In the genomic region with DNA sequence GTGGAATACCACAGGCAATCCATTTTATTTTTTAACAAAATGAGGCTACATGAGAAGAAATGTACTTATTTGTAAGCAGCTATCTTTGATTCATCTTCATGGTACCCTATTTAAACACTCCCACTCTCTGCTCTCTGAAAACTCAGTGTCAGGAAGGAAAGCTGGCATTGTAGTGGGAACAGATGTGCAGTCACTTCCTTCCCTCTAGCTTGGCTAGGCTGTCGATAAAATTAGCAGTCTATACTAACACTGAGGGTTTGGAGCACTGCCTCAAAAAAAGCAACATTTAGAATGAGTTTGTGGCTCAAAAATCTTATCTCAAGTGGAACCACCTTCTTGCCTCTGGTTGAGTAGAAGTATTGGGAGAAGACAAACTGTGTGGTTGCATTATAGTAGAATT, we compare ENCODE assay signal across 19 mouse cellular contexts.
A peak's percentile ranks its signal among the peaks of the same experiment; 100 is the strongest.
DNase-seq lines count a peak whose midpoint lies in the region; ATAC-seq and TF ChIP-seq lines count a peak whose summit lies in the region.
"Had no signal": no experiment of that assay in that cellular context is flagged by ENCODE, and none has a peak within 500 bp of the region (broad histone marks: within the 10 kb centered on the region; RNA-seq: fewer than 3 reads in every experiment).

No protein-coding gene starts in this region.

- DNase-seq in midbrain, postnatal 0 days (ENCODE audit: low spot score), result peak; percentile 9
- DNase-seq in midbrain, embryonic 11.5 days (ENCODE audit: low spot score, missing footprints), result no peak
- peak; percentile 65 for DNase-seq in layer of hippocampus, adult 9-11 months
- peak; percentile 44 for DNase-seq in right cerebral cortex, postnatal 25 days
- no peak for DNase-seq in B cell, adult 2 months
- DNase-seq in gastrocnemius, postnatal 25 days, result no peak
- DNase-seq: adrenal gland, postnatal 36 days; cerebellum, adult 9-10 months; heart, postnatal 4 days; kidney, adult 11 months; liver; liver, postnatal 0 days; lung, postnatal 36 days; thymus, postnatal 25 days had no signal

- no peak overlapping the region for H3K9ac ChIP-seq in forebrain, embryonic 16.5 days (replicated peaks; ENCODE audit: low read depth, low read length)
- H3K9ac ChIP-seq in forebrain, embryonic 15.5 days (replicated peaks), result no peak overlapping the region
- no peak overlapping the region for H3K9ac ChIP-seq in midbrain, postnatal 0 days (replicated peaks; ENCODE audit: low read length, poor library complexity, severe bottlenecking)
- no peak overlapping the region for H3K9ac ChIP-seq in midbrain, embryonic 11.5 days (ENCODE audit: low read length)
- H3K9ac ChIP-seq: liver, postnatal 0 days had no signal

- no peak overlapping the region for H3K4me3 ChIP-seq in forebrain, embryonic 16.5 days (replicated peaks; ENCODE audit: low read length)
- no peak overlapping the region for H3K4me3 ChIP-seq in forebrain, embryonic 15.5 days
- no peak overlapping the region for H3K4me3 ChIP-seq in midbrain, postnatal 0 days (ENCODE audit: low read depth, low read length)
- H3K4me3 ChIP-seq in midbrain, embryonic 11.5 days (ENCODE audit: low read depth, low read length), result no peak overlapping the region
- H3K4me3 ChIP-seq: midbrain, embryonic 10.5 days had no signal

- no peaks in the 10 kb centered on the region for H3K36me3 ChIP-seq in forebrain, embryonic 16.5 days (ENCODE audit: control insufficient read depth, insufficient read depth)
- H3K36me3 ChIP-seq in forebrain, embryonic 15.5 days, result no peaks in the 10 kb centered on the region
- no peaks in the 10 kb centered on the region for H3K36me3 ChIP-seq in midbrain, postnatal 0 days (ENCODE audit: insufficient read depth, low read length)
- no peaks in the 10 kb centered on the region for H3K36me3 ChIP-seq in midbrain, embryonic 11.5 days (ENCODE audit: control insufficient read depth, insufficient read depth, low read length)
- H3K36me3 ChIP-seq: midbrain, embryonic 10.5 days had no signal

- H3K4me2 ChIP-seq in forebrain, embryonic 16.5 days (ENCODE audit: low read length), result no peak overlapping the region
- no peak overlapping the region for H3K4me2 ChIP-seq in forebrain, embryonic 15.5 days (replicated peaks)
- H3K4me2 ChIP-seq in midbrain, postnatal 0 days (ENCODE audit: low read depth, low read length, poor library complexity, severe bottlenecking), result no peak overlapping the region
- no peak overlapping the region for H3K4me2 ChIP-seq in midbrain, embryonic 11.5 days

- no peaks in the 10 kb centered on the region for H3K27me3 ChIP-seq in forebrain, embryonic 16.5 days (replicated peaks; ENCODE audit: control insufficient read depth, insufficient read depth, low read length)
- no peaks in the 10 kb centered on the region for H3K27me3 ChIP-seq in forebrain, embryonic 15.5 days
- H3K27me3 ChIP-seq in midbrain, postnatal 0 days (ENCODE audit: insufficient read depth, low read length), result no peaks in the 10 kb centered on the region
- no peaks in the 10 kb centered on the region for H3K27me3 ChIP-seq in midbrain, embryonic 11.5 days (ENCODE audit: control insufficient read depth, insufficient read depth, low read length)

- TF ChIP-seq CTCF in midbrain, postnatal 0 days (IDR thresholded peaks at IDR 0.05), result no peak

- H3K9me3 ChIP-seq in forebrain, embryonic 16.5 days (ENCODE audit: control insufficient read depth, low read length), result no peaks in the 10 kb centered on the region
- H3K9me3 ChIP-seq in forebrain, embryonic 15.5 days, result no peaks in the 10 kb centered on the region
- H3K9me3 ChIP-seq in midbrain, postnatal 0 days (ENCODE audit: low read length), result no peaks in the 10 kb centered on the region
- no peaks in the 10 kb centered on the region for H3K9me3 ChIP-seq in midbrain, embryonic 11.5 days (ENCODE audit: control insufficient read depth, low read length)
- H3K9me3 ChIP-seq: midbrain, embryonic 10.5 days had no signal

- 52% methylated on average over 1 of the region's 1 CpGs for WGBS in forebrain, embryonic 16.5 days
- 59% methylated on average over 1 of the region's 1 CpGs for WGBS in forebrain, embryonic 15.5 days
- 57% methylated on average over 1 of the region's 1 CpGs for WGBS in midbrain, postnatal 0 days
- WGBS in midbrain, embryonic 11.5 days, result 66% methylated on average over 1 of the region's 1 CpGs

- H3K4me1 ChIP-seq in forebrain, embryonic 16.5 days (replicated peaks; ENCODE audit: control insufficient read depth, insufficient read depth, low read length), result no peaks in the 10 kb centered on the region
- H3K4me1 ChIP-seq in forebrain, embryonic 15.5 days, result no peaks in the 10 kb centered on the region
- H3K4me1 ChIP-seq in midbrain, postnatal 0 days (ENCODE audit: insufficient read depth, low read length), result no peaks in the 10 kb centered on the region
- no peaks in the 10 kb centered on the region for H3K4me1 ChIP-seq in midbrain, embryonic 11.5 days (ENCODE audit: control insufficient read depth, insufficient read depth, low read length)
- H3K4me1 ChIP-seq: midbrain, embryonic 10.5 days had no signal

- H3K27ac ChIP-seq in forebrain, embryonic 16.5 days (ENCODE audit: low read length), result no peak overlapping the region
- no peak overlapping the region for H3K27ac ChIP-seq in forebrain, embryonic 15.5 days (replicated peaks)
- no peak overlapping the region for H3K27ac ChIP-seq in midbrain, postnatal 0 days (ENCODE audit: low read depth, low read length)
- no peak overlapping the region for H3K27ac ChIP-seq in midbrain, embryonic 11.5 days (ENCODE audit: low read depth, low read length)
- H3K27ac ChIP-seq: hindbrain, postnatal 0 days; kidney, postnatal 0 days; midbrain, embryonic 10.5 days had no signal

- peak; percentile 81 for ATAC-seq in forebrain, embryonic 16.5 days
- ATAC-seq in forebrain, embryonic 15.5 days (replicated peaks), result no peak; the same call in 1 of the 2 replicates
- ATAC-seq in midbrain, postnatal 0 days (ENCODE audit: low FRiP score), result no peak
- no peak for ATAC-seq in midbrain, embryonic 11.5 days (ENCODE audit: low FRiP score)
- ATAC-seq: hindbrain, postnatal 0 days; liver, postnatal 0 days had no signal

Comparison
In these comparisons a context has a peak if more than half of its experiments do, and no peak if none do; other contexts are left out.
1. DNase-seq: peak in midbrain, postnatal 0 days (single experiment), layer of hippocampus, adult 9-11 months (single experiment) and right cerebral cortex, postnatal 25 days (single experiment); none in midbrain, embryonic 11.5 days (single experiment), B cell, adult 2 months (0 of 2) and gastrocnemius, postnatal 25 days (single experiment).